Mouse (Mus musculus) ES-Bruce4 (cell line): ENCODE results near the gene Speer4f1.

Experiments used
- CTCF ChIP-seq: IDR thresholded peaks from one replicate; pipeline ENCODE4 v1.8.1; 2011; ENCODE audit warnings: low read depth, low read length
- EP300 ChIP-seq: IDR thresholded peaks from 2 replicates; pipeline ENCODE4 v1.6.1; 2011; ENCODE audit warnings: low read depth, low read length; ENCODE audit not compliant: insufficient read depth

- TF ChIP-seq EP300: no peak
- no peak for TF ChIP-seq CTCF
These were observed 49.0 kb upstream of the Speer4f1 start for GRCm38 (mm10) chr5:17426930-17427329.
